Mouse (Mus musculus): ENCODE data around the gene Unc80.

Gene Unc80

GRCm38 (mm10) chr1:66467821-66468703 lies at the start of gene Unc80:
Gene Unc80 (plus strand): TSS chr1:66468367.
- no peak for DNase-seq

DNA sequence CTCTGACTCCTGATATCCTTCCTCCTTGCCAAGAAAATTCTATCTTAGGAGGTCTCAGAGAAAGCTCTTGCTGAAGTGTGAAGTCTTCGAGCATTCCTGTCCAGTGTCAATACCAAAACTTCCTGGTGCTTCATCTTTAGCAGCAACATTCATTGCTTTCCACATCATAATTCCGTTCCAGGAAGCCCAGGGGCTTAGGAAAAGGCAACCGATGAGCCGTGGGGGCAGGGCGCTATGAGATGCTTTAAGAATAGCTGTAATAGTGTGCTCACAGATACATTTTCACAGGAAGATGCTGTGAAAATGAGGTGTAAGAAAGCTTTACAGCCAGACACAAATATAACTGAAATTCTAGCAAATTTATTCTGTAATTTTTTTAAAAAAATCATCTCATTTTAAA lies 42.1 kb upstream of the Unc80 start:
- DNase-seq: no peak

- DNase-seq: no peak
These were observed 37.2 kb upstream of the Unc80 start for GRCm38 (mm10) chr1:66430962-66431361.

DNA sequence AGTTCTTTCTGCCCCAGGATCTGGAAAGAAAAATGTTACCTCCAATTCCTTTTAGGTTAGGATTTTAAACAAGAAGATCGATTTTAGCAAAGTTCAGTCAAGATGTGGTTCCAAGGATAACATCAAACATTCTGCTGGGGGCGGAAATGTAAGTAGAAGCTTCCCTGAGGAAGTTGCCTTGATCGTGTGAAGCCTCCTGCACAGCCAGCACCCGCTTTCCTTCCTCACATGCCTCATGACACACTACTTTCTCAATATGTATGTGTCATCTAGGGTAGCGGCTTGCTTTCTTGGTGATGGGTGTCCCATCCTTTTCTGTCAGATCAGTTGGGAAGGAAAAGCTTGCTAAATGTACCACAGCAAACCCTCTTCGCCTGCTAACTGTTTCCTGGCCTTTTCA lies 36.7 kb upstream of the Unc80 start:
- no peak for DNase-seq

DNA sequence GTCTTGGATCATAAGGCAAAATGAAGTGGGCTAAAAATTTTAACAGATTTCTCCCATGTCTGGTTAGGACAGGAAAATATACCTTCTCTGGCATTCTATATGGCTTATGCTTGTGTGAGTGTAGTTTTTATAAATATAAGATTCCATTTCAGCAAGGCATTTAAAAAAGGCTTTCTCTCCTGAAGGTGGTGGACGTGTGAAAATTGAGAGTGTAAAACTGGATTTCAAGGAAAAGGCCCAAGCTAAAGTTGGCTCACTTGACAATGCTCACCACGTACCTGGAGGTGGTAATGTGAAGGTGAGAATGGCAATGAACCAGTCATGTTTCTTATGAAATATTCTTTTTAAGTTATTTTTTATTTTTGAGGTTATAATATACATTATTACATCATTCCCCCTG lies 30.1 kb upstream of the Unc80 start:
- DNase-seq: no peak

GRCm38 (mm10) chr1:66442922-66443321 lies 25.2 kb upstream of the Unc80 start:
- no peak for DNase-seq

DNA sequence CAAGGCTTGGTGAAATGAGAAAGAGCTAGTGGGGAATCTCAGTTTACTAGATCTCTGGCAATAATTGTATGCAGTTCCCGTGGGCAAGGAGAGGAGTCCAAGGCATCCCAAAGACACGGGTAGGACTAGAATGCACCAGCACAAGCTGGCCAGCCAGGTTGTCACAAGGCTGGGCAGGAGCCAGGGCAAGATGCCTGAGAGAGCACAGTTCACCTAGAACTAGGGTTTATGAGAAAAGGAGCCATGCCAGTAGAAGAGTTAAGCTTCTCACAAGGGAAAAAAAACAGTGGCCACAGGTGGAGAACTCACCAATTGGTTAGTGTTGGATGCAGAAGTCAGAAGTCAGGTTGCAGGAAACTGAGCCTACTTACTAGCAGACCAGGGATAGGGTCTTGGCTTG lies 18.7 kb upstream of the Unc80 start:
- DNase-seq: no peak

GRCm38 (mm10) chr1:66456580-66456979 lies 11.6 kb upstream of the Unc80 start:
- no peak for DNase-seq

GRCm38 (mm10) chr1:66457747-66458146 lies 10.4 kb upstream of the Unc80 start:
- DNase-seq: no peak

GRCm38 (mm10) chr1:66459394-66459793 lies 8.8 kb upstream of the Unc80 start:
- no peak for DNase-seq

DNA sequence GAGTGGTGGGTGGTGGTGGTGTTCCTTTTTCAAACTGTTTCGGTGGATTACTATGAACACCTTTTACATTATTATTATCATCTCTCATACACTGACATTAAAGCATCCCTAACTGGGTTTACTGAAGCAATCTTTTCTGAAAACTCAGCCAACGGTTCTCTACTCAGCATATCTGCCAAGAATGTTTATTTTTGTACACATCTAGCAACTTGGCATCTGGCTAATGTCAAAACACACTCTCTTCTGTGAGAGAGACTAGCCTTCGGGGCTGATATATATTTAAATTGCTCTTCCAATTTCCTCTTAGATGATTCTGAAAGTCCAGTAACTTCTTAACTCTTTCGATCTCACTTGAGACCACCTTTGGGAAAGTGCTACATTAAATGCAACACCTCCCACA lies 7.3 kb upstream of the Unc80 start:
- no peak for DNase-seq

- no peak for DNase-seq
These were observed 495 bp downstream of the Unc80 start for GRCm38 (mm10) chr1:66468704-66469020.

GRCm38 (mm10) chr1:66482751-66483150 lies 14.6 kb downstream of the Unc80 start:
- DNase-seq: no peak

GRCm38 (mm10) chr1:66493064-66493463 lies 24.9 kb downstream of the Unc80 start:
- no peak for DNase-seq

GRCm38 (mm10) chr1:66495310-66496012 lies 27.3 kb downstream of the Unc80 start:
- peak; percentile 2 for DNase-seq

DNA sequence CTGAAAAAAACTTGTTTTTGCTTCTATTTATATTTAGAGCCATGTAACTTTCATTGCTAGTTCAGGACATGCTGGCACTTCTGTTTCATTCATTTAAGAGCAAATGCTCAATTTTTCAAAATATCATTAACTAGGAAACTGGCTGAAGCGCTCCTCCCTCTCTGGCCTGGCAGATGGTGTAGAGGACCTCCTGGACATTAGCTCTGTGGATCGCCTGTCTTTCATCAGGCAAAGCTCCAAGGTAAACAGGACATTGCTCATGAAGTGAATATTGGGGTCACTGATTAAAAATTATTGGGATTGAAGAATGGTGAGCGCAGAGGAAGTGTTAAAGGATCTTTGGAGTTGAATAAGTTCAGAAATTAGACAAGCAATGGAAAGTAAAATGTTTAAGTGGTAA lies 82.6 kb downstream of the Unc80 start:
- no peak for DNase-seq

DNA sequence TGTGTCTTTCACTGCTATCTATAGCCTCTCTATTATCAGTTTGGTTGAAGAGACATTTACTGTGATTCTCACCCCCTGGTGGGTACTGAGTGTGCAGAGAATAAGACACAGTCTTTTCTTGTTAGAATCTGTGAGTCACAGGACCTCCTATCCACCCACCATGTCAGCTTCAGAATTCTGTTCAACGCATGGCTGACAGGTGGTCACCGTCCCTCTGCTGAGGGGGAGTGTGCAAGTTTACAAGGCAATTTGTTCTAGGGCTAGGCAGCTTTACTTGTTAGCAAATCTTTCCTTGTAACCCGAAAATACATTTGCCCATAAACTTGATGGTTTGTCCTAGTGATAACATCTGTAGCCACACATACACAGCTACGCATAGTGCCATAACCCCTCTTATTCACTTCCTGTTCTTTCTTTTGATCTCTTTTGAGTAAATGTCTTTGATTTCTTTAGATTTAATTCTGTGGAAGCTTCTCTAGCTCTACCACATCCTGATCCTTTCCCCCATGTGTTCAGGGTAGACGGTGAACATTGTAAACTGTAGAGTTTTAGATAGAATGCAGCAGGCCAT lies 84.3 kb downstream of the Unc80 start:
- DNase-seq: no peak

GRCm38 (mm10) chr1:66561636-66562270 lies 93.6 kb downstream of the Unc80 start:
- no peak for DNase-seq

DNA sequence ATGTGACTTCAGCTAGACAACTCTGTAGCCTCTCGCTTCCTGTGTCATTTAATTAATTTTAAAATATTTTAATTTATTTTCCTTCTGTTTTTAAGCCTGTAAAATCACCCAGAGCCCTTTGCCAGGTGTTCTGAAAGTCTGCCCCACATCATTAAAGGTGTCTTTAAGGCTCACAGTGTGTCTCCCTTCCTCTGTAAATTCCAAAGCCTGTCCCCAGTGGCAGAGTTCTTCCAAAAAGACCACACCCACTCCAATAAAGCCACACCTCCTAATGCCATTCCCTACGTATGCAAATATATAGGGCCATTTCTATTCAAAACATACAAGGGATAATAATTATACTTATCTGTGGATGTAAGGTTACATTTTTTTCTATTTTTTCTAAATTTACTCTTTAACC lies 94.2 kb downstream of the Unc80 start:
- no peak for DNase-seq

DNA sequence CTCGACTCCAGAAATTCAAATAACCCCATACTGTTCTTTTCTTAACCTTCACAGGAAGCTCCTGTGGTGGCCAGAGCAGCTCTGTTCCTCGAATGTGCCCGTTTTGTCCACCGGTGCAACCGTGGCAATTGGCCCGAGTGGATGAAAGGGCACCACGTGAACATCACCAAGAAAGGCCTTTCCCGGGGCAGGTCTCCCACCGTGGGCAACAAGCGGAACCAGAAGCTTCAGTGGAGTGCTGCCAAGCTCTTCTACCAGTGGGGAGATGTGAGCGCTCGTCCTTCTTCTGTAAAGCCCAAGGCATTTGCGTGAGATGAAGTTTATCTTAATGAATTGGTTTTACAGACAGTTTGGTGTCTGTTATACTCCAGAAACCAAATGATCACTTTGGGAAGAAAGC lies 101.6 kb downstream of the Unc80 start:
- no peak for DNase-seq

- DNase-seq: no peak
These were observed 129.1 kb downstream of the Unc80 start for GRCm38 (mm10) chr1:66597163-66597788.

DNA sequence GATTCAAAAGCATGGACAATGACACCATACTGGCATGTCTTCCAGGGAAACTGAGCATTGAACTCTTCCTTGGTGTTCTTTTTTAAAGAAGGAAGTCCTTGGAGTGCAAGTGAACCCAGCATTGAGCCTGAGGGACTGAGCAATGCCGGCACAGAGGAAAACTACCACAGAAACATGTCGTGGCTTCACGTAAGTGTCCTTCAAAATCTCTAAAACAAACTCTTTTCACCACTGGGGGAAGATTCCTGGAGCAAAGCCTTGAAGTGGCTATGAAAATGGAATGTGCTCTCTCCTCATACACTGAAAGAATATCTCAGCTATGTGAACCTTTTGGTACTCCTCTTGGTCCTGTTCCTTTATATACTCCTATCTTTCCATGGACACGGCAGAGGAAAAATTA lies 140.1 kb downstream of the Unc80 start:
- DNase-seq: no peak

- DNase-seq: no peak
These were observed 149.0 kb downstream of the Unc80 start for GRCm38 (mm10) chr1:66617188-66617587.

Measured in kidney, adult 11 months (tissue).